Mouse (Mus musculus): ENCODE measurements around the gene Rtn4r.
"Not testable (repeated sequence)": the region's sequence is repeated elsewhere in the genome, so short reads cannot be mapped to it uniquely, and the experiment has no call there.

Rtn4r gene

DNA sequence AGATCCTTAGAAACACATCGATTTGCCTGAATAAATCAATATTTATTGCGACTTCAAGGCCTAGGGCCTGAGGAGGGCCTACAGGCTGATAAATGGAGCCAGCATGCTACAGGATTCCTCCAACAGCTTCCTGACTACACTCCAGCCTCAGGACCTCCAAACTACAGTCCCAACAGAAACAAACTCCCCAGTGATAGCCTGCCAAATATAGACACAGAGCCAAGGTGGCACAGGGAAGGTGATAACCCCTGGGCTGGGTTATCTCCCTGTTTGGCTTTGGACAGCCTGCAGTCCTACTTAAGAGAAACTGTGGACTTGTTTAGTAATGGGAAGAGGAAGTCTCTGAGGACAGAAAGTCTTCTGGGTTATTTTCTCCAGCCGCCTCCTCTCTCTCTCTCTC is 59.8 kb downstream of the Rtn4r start:
- in situ Hi-C loops (cut with MseI, MboI): no loop called here

DNA sequence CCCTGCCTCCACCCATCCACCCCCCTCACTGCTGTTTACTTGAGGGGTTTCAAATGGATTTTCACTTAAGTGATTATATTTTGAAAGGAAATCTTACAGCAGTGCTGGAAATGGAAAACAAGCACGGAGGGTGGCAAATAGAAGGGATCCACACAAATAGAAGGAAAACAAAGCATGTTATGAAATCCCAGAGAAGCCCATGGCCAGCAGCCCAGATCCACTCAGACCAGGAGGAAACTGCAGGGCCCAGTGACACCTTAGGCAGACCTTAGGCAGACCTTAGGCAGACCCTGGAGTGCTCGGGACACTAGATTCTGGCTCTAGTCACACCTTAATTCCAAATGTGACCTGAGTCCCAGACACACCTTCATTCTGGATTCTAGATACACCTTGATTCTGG is 63.6 kb downstream of the Rtn4r start:
- in situ Hi-C loops (cut with MseI, MboI): no loop called here

DNA sequence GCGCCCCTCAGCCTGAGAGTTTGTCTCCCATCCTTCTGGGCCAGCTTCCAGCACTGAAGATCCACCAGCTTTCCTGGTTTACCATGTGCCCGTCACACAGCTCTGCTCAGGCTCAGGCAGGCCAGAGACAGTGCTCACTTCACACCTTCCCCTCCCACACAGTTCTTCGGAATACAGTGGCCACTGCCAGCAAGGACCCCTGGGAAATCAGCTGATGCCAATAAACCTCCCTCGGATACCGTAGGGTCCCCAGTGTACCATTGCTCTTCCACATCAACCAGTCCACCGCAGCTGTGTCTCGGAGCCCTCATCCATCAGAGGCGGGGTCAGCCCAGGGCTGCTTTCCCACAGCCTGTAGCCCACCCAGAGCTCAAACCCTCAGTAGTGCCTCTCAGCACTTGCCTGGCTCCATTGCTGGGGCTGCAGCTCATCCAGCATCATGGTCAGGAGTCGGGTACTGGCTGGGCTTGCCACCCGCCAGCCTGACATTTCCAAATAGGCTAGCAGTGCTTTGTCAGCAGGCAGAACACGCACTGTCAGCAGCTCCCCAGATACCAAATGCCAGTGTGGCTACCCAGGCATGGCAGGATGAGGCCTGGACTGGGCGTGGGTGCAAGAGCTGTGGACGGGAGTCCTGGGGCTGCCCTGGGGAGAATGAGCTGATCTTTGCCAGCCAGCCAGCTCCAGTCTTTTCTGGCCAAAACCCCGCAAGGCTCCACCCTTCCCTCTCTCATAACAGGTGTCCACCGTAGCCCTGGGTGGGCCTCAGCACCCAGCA is 67.0 kb downstream of the Rtn4r start:
- in situ Hi-C loops (cut with MseI, MboI): no loop called here

GRCm38 (mm10) chr16:18195068-18195467 is 67.6 kb downstream of the Rtn4r start:
- in situ Hi-C loops (cut with MseI, MboI): no loop called here

DNA sequence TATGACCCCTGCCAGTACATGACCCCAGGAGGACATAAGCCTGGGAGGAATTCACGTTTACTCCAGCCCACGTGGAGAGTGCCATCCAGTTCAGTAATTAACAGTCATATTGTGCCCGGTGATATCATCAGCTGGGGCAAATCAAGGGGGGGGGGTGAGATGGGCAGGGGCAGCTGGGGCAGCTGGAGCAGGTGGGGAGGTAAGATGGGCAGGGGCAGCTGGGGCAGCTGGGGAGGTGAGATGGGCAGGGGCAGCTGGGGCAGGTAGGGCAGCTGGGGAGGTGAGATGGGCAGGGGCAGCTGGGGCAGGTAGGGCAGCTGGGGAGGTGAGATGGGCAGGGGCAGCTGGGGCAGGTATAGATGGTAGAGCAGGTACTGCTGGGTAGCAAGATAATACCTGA is 68.1 kb downstream of the Rtn4r start:
- in situ Hi-C loops (cut with MseI, MboI): not testable (repeated sequence)

- in situ Hi-C loops (cut with MseI, MboI): no loop called here
Measured at GRCm38 (mm10) chr16:18197881-18198280, 70.4 kb downstream of the Rtn4r start.

DNA sequence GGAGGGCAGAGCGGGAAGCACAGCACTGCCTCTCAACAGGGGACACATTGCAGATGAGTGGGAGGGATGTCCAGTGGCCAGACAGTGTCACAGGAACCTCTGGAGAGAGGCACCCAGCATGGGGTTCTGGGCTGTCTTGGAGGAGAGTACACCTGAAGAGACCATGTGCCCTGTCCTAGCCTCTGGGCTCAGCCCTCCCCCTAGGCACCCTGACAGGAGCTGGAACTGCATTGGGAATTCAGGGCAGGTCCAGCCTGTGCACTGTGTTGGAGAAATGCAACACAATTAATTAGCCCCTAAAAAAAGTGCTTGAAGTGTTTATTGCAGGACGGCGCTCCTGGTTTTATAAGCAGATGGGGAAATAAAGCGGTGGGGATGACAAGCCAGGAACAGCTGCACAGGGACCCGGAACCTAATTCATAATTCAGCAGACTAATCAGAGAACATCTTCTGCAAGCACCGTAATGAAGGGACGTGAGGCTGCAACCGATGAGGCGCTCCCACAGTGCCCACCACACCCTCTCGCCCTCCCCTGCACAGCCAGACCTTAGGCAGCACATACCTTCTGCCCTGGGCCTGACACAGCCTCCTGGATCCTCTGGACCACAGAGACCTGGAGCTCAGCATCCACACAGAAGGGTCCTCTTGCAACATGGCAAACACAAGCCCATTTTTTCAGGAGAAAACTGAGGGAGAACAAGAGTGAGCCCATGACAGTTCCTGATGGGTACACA is 71.1 kb downstream of the Rtn4r start:
- in situ Hi-C loops (cut with MseI, MboI): no loop called here

DNA sequence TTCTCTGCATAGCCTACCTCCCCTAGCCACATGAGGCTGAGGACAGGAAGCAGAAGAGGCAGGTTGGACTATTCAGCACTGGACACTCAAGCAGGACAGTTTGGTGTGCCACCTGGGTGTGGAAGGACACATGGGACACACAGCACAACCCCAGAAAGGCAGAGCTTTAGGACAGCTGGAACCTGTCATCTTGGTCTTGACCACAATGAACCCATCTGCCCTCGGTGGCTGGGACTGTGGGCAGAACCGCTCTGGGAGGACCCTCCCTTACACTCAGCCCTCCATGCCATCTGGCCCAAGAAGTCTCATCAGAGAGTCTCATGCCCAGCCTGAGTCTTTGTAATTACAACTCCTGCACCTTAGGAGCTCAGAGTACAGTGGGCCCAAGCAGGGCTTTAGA is 72.6 kb downstream of the Rtn4r start:
- in situ Hi-C loops (cut with MseI, MboI): no loop called here

DNA sequence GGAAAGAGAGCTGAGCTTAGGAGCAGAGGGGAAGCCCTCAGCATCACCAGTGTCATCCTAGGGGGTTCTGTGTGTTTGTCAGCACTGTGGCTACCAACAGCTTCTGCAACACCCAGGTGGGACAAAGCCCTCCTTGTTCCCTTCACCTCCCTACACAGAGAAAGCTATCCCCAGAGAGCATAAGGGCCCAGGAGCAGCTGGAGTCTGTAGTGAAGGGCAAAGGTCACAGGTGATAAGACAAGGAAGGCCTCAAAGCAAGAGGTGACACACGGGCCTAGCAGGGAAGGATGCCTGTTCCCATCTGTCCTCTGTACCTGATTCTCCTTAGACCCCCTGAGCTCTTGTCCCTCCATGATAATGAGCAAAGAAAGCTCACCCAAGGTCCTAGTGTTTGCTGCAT is 74.2 kb downstream of the Rtn4r start:
- in situ Hi-C loops (cut with MseI, MboI): no loop called here
